Mouse (Mus musculus) layer of hippocampus, adult 8-10 months (tissue): ENCODE data around the gene Nfia. TPM values are rescaled to one million over a fixed set of nuclear protein-coding genes. Genes with fewer than 3 reads are reported as not detected.

Source experiments
- DNase-seq, 2 experiments: peaks; one replicate each; pipeline ENCODE4 v3.0.0; 2022; ENCODE audit warnings: low spot score in 2 of 2
- total RNA-seq, 4 experiments: library from RNA; stranded (reverse); gene quantifications; 2 replicates each; pipeline ENCODE4 v1.2.4; 2022

Nfia gene
- total RNA-seq, 4 experiments from 2014 or later, result 94.9 to 110 (median 97.8) TPM

DNA sequence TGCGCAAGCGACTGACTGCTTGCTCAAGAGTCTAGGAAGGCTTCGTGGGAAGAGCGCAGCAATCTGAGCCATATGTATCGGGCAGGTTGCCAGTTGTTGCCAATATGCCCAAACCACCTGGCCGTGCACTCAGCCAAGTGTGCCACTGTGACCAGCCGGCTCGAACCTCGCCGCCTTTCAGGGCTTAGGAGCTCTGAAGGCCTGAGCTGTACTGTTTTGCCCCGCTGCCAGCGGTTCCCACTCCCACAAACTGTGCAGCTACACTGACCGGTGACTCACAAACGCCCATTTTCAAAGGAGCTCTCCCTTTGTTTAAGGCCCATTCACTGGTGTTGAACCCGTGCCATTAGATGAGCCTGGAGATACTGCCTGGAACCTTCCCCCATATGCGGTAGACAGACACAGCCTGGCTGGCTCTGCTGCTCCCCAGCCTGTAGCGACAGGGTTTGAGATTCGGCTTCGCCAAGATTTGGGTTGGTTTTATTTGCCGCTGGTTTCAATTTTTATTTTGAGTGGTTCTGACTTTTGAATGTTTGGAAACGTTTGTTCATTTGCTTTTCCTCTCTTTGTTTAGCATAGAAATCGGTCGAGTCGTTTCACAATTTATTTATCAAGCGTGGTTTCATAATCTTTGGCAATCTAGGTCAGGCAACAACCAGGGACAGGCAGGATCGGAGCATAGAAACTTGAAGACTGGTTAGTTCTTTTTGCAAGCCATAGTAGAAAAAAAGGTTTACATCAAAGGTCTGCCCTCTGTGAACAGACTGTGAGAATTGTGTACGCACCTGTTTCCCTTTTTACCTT lies 138.4 kb downstream of the Nfia start:
- peak; percentile 72 to 83 for DNase-seq

DNA sequence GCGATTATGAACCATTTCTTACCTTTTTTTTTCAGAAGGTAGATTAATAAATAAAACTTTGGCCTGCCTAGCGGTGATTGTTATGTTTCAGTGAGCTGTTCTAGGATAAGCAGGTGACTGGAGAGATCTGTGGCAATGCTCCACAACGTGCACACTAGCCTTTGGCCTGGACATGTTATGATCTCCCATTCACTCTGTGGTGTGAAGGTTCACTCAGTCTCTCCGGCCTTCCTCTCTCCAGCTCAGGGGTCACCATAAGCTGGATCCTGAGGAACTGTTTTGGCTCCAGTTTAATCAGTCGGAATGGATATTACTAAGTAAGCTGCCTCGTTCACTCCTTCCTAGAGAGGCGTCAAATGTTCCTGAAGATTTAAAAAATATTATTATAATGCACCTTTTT lies 139.2 kb downstream of the Nfia start:
- no peak for DNase-seq

DNA sequence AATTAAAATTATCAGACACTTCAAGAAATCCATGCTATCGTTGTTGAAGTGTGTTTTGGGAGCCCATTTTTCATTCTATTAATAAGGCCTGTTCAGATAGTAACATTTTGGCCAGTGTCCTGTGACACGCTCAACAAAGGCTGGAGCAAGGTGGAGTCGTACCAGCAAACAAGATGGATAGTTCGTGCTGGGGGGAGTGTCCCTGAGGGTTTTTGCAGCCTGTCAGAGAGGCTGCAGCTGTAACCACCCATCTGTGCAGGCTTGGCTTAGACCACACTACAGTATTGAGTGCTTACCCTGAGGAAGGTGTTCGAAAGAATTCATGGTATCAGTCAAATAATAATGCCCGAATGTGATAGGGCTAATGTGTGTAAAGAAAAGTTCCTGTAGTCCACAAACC lies 139.6 kb downstream of the Nfia start:
- no peak for DNase-seq

DNA sequence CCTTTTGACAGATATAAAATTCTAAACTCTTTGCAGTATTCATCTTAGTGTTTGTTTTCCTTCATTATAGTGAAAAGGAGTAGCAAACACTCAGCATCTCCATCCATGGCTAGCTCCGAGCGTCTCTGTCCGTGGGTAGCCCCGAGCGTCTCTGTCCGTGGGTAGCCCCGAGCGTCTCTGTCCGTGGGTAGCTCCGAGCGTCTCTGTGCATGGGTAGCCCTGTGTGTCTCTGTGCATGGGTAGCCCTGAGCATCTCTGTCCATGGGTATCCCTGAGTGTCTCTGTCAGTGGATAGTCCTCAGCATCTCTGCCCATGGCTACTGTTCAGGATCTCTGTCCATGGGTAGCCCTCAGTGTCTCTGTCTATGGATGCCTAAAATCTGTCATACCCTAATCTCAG lies 140.0 kb downstream of the Nfia start:
- no peak for DNase-seq

- DNase-seq, result no peak
Measured at GRCm38 (mm10) chr4:97914348-97914747, 141.8 kb downstream of the Nfia start.

DNA sequence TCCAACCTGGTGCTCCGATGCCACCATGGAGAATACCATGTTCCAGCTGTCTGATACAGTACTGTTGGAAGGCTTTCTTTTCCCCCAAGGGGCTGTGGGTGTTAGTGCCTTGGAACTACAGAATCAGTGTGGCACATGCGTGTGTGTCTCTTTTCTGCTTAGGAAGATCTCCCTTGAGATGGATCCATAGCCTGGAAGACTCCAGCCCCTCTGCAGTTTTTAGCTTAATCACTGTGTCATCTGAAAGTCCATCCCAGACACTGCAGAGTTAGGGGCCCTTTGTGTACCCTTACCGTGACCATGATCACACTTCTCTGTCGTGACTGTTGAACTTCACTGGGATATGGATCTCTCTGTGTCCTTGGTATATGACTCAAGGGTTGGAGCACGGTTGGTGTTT lies 142.2 kb downstream of the Nfia start:
- no peak for DNase-seq

DNA sequence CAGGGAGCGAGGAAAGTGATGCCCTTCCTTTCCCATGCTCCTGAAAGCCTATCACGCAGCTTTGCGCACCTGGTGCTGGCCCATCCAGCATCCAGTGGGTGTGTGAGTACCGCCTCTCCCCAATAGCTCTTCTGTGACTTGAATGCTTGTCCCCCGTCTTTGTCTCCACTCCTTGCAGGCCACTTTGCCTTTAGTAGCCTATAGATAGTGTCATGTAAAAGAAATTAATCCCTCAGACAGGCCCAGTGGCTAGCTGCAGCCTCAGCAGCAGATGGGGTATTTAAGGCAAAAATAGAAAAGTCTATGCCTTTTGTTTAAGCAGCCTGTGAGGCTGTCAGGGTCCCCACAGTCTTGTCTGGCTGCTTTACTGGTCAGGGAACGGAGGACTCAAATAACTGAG lies 145.0 kb downstream of the Nfia start:
- no peak for DNase-seq

DNA sequence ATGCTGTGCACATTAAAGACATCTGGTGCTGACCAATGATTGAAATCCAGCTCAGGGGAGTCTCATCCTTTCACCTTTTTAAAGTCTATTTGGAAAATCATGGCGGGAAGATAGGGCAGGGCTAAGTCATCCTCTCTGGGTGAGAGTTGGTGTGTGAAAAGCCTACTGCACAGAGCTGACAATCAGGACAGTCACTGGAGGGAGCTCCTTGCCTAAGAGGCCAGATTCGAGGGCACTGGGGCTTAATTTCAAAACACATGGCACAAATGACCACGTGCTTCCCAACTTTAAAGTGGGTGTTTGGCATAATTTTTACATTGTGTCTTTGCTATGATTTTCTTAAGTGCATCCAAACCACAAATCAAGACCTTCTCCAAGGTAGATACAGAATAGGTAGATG lies 146.1 kb downstream of the Nfia start:
- DNase-seq, result no peak

- DNase-seq, result no peak
Measured at GRCm38 (mm10) chr4:97919773-97920172, 147.2 kb downstream of the Nfia start.

GRCm38 (mm10) chr4:97920287-97921079 lies 147.9 kb downstream of the Nfia start:
- DNase-seq, result no peak

- no peak for DNase-seq
Measured at GRCm38 (mm10) chr4:97921682-97922081, 149.1 kb downstream of the Nfia start.

DNA sequence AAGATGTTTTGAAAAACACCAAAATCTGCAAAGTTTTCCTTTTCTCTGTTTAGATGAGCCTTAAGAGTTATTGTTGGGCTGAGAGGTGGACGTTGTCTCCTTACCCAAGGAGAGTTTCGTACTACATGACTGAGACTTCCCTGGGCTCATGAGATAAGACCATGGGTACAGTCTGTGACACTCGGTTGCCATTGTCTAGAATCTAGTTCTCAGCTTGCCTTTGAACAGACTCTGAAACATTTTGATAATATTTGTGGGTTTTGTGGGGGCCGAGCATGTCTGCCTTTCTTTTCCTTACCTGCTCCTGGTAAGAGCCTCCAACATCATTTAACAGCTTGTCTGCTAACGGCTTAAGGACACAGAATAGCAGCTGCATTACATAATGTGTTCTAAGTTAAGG lies 150.7 kb downstream of the Nfia start:
- no peak for DNase-seq

DNA sequence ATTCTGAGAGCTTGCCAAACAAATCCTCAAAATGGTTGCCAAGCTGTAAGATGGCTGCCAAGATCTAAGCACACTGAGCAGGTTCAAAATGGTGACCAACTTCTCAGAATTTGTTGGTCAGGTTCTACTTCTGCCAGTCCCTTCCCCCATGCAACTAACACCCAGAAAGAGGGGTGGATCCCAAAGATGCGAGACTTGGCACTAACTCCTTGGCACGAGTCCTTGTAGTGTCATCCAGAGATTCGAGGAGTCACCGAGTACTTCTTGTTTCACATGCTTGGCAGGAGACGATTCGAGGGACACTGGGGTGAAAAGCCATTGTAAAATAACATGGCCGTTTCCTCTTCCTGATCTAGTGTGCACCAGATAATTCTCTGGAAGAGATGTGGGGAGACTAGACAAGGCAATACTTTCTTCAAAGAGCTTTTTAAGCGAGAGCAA lies 151.4 kb downstream of the Nfia start:
- no peak for DNase-seq

GRCm38 (mm10) chr4:97924414-97924813 lies 151.9 kb downstream of the Nfia start:
- no peak for DNase-seq

DNA sequence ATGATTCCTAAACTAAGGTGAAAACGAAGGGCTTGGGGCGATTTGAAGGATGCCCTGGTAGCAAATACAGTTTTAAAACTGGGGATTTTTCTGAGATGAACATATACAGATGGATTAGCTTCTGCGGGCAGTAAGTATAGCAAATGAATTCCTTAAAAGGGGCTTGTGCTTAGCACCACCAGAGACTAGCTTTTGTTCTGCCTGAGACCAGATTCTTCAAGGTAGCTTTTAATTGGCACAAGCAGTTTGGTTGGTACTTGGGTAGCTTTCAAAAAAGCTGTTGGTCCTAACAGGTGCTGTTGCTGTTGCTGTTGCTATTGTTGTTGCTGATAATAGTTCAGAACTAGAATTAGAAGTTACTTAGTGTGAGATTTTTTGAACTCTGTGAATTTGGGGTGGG lies 152.3 kb downstream of the Nfia start:
- DNase-seq, result no peak

DNA sequence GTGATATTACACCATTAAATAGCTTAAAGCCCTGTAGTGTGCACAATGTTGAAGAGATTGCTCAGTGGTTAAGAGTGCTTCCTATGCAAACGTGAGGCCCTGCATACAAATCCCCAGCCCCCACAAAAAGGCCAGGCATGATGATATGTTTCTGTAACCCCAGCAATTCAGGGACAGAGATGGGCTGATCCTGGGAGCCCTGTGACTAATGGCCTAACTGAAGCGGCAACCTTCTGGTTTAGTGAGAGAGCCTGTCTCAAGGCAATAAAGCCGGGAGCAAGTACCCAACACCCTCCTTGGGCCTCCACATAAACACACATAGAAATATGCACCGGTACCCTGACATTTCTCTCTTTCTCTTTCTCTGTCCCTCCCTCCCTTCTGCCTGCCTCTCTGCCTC lies 153.1 kb downstream of the Nfia start:
- DNase-seq, result no peak

DNA sequence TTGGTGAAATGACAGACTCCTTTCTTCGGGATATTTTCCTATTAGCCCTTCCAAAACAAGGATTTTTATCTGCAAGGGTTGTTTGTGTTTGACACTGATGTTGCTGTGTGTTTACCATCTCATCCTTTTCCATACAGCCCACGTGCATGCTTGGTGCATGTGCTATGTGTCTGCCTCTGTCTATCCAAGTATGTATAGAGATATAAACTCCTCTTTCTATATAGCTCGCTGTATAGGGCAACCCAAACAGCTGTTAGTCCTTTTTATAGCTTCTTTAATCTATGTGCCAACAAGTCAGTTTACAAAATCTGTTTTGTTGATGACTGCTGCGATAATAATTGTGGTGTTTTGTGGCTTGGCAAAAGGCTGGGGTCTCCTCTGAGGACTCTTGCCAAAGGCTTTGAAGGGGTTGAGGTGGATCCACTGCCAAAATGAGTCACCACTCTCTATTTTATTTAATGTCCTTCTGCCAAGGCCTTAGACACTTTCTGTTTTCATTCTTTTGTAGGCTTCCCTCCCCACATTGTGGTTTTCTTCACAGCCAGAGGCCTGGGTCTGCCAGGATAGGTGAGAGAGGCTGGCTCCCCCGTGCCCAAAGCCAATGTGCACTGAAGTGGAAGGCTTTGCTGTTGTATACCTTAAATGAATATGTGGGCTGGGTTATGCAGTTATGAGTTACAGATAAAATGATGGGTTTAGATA lies 154.2 kb downstream of the Nfia start:
- no peak for DNase-seq

DNA sequence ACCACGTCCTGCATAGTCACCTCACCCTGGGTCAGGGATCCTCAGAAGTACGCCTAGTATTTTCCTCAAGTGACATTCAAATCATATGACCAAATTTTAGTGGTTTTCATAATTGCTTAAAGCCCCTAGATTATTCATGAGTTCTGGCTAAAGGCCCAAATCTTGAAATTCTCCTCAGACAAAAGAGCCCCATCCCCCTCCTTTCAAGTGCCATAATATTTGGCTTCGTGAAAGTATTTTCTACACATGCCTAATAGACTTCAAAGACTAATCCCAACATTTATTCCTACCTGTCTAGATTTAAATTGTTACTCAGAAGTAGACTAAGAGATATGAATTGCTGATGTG lies 154.7 kb downstream of the Nfia start:
- no peak for DNase-seq

DNA sequence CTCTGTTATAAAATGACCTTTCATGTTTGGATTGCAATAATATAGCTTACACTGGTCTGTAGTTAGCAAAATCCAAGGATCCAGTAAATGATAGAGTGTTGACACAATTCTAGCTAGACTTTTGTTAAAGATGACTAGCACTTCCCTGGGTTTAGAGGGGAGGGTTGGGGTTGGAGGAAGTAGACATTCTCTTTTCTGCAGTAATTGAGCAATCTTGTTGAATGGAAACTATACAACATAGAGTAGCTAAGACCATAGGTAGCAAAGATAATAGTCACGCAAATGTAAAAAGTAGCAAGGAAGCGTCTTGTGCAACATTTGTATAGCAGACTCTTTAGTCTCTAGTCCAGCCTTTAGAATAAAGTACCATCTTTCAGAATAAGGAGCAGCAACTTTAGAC lies 163.8 kb downstream of the Nfia start:
- DNase-seq, result no peak

GRCm38 (mm10) chr4:97936912-97937311 lies 164.4 kb downstream of the Nfia start:
- no peak for DNase-seq

DNA sequence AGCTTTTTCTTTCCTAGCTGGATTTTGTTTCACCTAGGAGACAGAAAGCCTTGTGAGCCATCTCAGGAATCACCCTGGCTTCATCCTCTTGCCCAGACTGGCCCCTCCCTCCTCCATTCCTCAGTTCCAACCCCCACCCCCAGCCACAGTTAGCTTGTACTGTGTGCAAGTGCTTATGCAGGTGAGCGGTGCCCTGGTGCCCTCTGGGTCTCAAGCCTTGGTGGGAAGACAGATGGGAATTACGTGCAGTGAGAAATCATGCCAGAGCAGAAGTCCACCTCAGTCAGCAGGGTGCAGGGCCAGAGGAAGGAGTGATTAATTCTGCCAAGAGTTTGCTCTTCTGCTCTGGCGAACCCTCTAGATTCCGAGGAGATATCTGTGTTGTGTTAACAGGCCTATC lies 167.0 kb downstream of the Nfia start:
- no peak for DNase-seq

- no peak for DNase-seq
Measured at GRCm38 (mm10) chr4:97939920-97940520, 167.5 kb downstream of the Nfia start.
